Mouse (Mus musculus) myocyte (in vitro differentiated cells): ENCODE results near the gene Cct4.

Experiments used
- CEBPB ChIP-seq: IDR thresholded peaks from 2 replicates; pipeline ENCODE4 v1.6.1; 2011; ENCODE audit warnings: mild to moderate bottlenecking, moderate library complexity; ENCODE audit not compliant: poor library complexity, insufficient read depth, severe bottlenecking
- POLR2A ChIP-seq: IDR thresholded peaks from one replicate; pipeline ENCODE4 v1.6.1; 2011; ENCODE audit warnings: low read depth, mild to moderate bottlenecking, control low read depth, moderate library complexity; ENCODE audit not compliant: insufficient read length
- TCF12 ChIP-seq: IDR thresholded peaks from one replicate; pipeline ENCODE4 v1.6.1; 2011; ENCODE audit warnings: mild to moderate bottlenecking, control low read depth; ENCODE audit not compliant: poor library complexity, insufficient read depth, severe bottlenecking
- USF1 ChIP-seq: IDR thresholded peaks from one replicate; pipeline ENCODE4 v1.6.1; 2011; ENCODE audit warnings: low read depth, mild to moderate bottlenecking, control low read depth, moderate library complexity

GRCm38 (mm10) chr11:22994271-22994670 is 4.0 kb downstream of the Cct4 start:
- no peak for TF ChIP-seq POLR2A
- TF ChIP-seq CEBPB = no peak
- no peak for TF ChIP-seq USF1
- TF ChIP-seq TCF12 = no peak
